Mouse (Mus musculus) kidney, adult 8-10 months (tissue): ENCODE data around the gene Hspa1a.
"Not testable (repeated sequence)": the region's sequence is repeated elsewhere in the genome, so short reads cannot be mapped to it uniquely, and the experiment has no call there.

ENCODE experiments used
- DNase-seq, 2 experiments: peaks; one replicate each; pipeline ENCODE4 v3.0.0; 2022

Hspa1a gene

DNA sequence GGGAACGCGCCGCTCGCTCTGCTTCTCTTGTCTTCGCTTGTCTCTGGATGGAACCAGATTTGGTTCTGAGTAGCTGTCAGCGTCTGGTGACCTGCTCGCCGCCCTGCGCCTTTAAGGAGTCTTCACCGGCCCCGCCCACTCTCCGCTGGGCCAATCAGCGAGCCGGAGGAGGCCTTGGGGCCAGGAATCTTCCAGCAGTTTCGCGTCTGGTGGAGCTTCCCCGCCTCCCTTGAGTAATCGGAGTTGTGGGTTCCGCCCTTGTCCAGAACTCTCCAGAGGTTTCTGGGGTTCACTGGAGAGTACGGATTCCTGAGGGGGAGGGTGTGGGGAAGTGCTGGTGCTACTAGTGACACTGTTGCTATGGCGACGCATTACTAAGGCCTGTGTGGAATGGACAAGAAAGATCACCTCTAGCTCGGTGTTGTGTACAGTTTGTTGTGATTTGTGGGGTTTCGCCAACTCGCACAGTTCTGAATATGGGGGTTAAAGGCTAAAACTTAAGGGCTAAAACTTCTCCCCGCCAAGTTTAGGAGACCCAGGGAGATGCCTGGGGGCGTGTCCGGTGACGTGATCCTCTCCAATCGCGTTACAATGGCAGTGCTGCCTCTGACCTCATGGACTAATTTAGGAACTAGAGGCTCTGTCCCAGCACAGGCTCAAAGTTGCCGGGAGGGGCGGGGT is at the start of gene Hspa1a, which contains the start of gene Hspa1l:
TSS of gene Hspa1a (minus strand) at position 88 of the 681 bp plus-strand sequence.
TSS of gene Hspa1l (plus strand) at position 635 of the 681 bp plus-strand sequence.
- DNase-seq = peak; percentile 91 to 95

- DNase-seq = peak; percentile 74 to 89
These were observed 49.3 kb upstream of the Hspa1a start for GRCm38 (mm10) chr17:35021163-35021808.

- DNase-seq = no peak
These were observed 48.6 kb upstream of the Hspa1a start for GRCm38 (mm10) chr17:35020551-35020950.

- DNase-seq = no peak
These were observed 47.9 kb upstream of the Hspa1a start for GRCm38 (mm10) chr17:35019894-35020293.

DNA sequence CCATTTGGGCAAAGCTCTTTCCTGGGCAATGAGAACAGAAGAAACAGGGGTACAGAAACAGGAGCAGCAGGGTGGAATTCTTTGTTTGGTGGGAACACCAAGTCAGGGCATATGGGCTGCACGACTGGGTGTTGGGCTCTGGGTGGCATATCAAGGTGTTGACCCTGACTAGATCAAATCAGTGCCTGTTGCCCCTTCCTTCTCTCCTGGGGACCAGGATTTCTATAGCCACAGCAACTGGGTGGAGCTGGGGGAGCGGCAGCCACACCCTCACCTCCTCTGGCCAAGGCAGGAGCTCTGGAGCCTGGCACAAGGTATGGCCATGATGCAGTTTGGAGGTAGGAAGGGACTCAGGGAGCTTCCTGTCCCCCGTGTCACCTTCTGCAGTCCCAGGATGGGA is 46.2 kb upstream of the Hspa1a start:
- no peak for DNase-seq

DNA sequence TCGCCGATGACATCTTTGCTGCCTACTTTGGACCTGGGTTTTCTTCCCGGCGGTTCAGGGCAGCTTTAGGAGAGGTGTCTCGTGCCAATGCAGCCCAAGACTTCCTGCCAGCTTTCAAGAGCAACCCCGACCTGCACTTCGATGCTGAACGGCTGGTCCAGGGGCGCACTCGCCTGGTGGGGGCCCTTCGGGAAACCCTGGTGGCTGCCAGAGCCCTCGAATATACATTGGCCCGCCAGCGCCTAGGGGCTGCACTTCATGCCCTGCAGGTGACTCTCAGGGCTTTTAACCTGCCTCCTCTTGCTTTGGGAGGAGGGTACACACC is 45.7 kb upstream of the Hspa1a start:
- no peak for DNase-seq

DNA sequence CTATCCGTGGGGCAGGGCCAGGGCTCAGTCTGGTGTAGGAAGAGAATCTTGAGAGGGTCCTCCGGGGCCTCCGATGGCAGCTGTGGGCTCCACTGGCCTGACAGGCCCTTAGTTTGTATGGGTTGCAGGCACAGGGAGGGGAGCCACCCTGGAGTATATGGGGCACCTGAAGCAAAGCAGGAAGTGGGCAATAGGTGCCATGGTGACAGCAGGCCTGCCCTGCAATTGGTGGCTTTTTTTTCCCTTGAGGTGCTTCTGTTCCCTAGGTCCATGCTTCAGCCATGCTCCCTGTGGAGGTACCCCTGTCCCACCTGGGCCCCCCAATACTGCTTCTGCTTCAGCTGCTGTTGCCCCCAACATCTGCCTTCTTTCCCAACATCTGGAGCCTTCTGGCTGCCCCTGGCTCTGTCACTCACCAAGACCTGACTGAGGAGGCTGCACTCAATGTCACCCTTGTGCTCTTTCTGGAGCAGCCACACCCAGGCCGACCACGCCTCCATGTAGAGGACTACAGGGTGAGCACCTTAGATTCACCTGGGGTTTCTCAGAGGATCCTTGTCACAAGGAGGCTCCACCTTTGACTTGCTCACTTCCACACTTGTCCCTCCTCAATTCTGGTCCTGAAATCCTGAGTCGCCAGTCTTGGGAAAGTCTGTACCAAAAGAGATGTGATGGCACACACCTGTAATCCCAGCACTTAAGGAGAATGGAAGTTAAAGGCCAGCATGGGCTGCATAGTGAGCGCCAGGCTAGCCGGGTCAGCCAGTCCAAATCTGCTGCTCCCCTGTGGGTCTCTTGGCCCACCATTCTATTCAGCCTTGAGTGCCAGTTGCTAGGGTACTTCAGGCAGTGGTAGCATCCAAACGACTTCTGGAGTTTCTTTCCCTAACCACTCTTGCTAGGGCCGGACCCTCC is 45.1 kb upstream of the Hspa1a start:
- no peak for DNase-seq

GRCm38 (mm10) chr17:35016376-35016775 is 44.4 kb upstream of the Hspa1a start, which contains the start of gene Vwa7:
TSS of gene Vwa7 (plus strand) at chr17:35016579.
- peak; percentile 35 to 36 for DNase-seq

DNA sequence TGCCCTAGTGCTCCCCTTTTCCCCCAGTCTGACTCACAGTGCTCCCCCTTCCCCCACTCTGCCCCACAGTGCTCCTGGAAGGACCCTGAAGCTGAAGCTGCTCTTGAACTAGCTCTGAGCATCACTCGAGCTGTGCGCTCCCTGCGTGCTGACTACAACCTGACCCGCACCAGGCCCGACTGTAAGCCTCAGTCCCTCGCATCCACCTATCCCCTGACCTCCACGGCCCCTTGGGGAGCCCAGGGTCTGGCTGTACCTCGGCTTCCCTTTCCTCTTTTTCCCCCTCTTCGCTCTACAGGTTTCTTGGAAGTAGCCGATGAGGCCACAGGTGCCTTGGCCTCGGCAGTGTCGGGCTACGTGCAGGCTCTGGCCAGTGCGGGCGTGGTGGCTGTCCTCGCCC is 43.3 kb upstream of the Hspa1a start:
- DNase-seq = no peak

DNA sequence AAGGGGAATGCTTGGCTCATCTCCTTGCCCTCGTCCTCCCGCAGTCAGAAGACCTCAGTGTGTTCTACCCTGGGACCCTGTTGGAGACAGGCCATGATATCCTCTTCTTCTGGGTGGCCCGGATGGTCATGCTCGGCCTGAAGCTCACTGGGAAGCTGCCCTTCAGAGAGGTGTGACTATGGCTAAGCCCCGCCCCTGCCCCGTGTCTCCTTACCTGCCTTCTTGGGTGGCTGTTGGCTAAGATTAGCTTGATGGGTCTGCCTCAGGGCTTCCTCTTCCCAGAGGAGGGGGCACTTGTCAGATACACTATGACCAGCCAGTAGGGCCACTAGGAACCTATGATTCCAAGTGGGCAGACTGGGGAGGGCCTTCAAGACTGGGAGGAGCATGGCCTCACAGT is 41.3 kb upstream of the Hspa1a start:
- no peak for DNase-seq

- no peak for DNase-seq
These were observed 40.5 kb upstream of the Hspa1a start for GRCm38 (mm10) chr17:35012430-35012829.

GRCm38 (mm10) chr17:35011440-35011839 is 39.5 kb upstream of the Hspa1a start:
- DNase-seq = no peak

GRCm38 (mm10) chr17:35009586-35009985 is 37.6 kb upstream of the Hspa1a start:
- DNase-seq = no peak

GRCm38 (mm10) chr17:35007387-35007991 is 35.5 kb upstream of the Hspa1a start:
- DNase-seq = no peak

- not testable (repeated sequence) for DNase-seq
These were observed 33.9 kb upstream of the Hspa1a start for GRCm38 (mm10) chr17:35005902-35006301.

DNA sequence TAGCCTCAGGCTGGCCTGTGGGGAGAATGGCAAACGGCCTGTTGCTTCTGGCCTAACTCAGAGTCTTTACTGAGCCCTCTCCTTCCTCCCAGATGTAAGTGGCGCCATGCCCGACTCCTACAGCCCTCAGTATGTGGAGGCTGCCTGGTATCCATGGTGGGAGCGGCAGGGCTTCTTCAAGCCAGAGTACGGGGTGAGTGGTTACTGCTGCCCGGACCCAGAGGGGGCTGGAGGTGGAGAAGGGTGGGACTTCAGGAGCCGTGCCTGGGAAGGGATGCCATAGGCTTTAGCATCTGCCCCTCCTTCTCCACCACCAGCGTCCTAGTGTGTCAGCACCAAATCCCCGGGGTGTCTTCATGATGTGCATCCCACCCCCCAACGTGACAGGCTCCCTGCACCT is 33.2 kb upstream of the Hspa1a start:
- no peak for DNase-seq

- no peak for DNase-seq
These were observed 32.2 kb upstream of the Hspa1a start for GRCm38 (mm10) chr17:35004075-35004717.

DNA sequence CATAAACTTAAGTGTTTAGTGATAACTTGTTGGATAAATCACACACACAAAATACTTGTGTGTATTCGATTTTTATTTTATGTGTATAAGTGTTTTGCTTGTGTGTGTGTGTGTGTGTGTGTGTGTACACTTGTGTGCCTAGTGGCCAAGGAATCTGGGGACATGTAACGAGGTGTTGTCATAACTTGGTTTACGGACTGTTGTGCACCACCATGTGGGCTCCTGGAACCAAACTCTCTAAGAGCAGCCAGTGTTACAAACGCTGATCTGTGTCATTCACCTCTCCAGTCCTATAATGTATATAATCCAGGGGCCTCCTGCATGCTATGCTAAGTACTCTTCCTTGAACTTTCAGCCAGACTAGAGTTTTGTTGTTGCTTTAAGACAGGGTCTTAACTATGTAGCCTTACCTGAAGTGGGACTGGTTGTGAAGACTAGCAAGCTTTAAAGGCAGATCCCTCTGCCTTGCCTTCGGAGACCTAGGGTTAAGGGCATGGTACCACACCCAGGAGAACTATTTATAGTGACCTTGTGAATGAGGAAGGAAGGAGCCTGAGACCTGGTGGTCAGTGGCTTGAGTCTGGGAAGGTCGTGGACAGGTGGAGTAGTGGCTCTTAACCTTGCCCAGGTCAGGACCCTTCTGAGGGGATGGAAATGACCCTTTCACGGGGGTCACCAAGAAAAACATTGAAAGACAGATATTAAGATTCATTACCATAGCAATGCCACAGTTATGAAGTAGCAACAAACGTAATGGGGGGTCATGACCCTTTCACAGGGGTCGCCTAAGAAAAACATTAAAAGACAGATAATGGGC is 31.3 kb upstream of the Hspa1a start:
- DNase-seq = no peak

DNA sequence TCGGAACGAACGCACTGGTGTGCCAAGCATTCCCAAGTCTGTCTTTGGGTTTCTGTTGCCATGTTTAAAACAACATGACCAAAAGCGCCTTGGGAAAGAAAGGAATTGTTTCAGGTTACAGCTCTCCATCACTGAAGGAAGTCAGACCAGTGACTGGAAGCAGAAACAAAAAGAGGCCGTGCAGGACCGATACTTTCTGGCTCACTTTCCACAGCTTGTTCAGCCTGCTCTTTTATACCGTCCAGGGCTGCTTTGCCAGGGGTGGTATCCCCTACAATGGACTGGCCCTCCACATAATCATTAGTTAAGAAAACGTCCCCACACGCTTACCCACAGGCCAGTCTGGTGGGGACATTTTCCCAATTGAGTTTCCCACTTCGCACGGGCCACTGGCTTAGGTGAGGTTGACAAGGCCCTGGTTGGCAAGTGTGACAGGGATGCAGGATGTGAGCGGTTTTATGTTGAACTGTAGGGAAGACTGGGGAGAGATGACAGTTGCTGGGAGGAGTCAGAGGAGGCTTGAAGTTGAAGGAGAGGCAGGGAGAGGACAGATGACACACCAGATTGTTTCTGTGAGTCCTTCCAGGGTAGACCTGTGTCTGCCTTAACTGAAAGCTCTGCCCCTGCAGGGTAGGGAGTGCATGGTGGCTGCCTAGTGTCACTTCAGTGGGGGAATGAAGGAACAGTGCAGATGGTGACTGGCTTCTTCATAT is 30.4 kb upstream of the Hspa1a start:
- no peak for DNase-seq

DNA sequence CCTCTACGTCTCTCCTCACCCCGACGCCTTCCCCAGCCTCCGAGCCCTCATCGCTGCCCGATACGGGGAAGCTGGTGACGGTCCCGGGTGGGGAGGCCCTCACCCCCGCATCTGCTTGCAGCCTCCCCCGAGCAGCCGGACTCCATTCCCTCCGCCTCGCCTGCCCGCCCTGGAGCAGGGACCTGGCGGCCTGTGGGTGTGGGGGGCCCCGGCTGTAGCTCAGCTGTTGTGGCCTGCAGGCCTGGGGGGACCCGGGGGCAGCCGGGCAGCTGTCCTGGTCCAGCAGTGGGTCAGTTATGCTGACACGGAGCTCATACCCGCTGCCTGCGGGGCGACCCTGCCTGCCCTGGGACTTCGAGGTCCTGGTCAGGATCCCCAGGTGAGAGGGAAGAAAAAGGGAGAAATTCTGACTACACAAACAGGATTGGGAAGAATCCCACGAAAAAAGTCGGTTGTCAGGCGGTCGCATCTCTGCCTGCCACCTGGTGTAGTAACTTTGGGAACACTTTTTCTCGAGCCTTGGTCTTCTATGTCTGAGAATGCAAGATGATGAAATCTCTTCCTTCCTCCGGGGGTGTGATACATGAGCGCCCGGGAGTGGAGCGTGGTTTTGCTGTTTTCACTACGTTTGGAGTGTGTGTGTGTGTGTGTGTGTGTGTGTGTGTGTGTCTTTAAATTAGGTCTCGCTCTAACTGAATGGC is 29.6 kb upstream of the Hspa1a start:
- DNase-seq = no peak
